Mouse (Mus musculus): ENCODE measurements around the gene Hoxa6. TPM values are rescaled to one million over a fixed set of nuclear protein-coding genes. Genes with fewer than 3 reads are reported as not detected.

Hoxa6 gene
- total and polyA plus RNA-seq, 3 experiments = not detected

DNA sequence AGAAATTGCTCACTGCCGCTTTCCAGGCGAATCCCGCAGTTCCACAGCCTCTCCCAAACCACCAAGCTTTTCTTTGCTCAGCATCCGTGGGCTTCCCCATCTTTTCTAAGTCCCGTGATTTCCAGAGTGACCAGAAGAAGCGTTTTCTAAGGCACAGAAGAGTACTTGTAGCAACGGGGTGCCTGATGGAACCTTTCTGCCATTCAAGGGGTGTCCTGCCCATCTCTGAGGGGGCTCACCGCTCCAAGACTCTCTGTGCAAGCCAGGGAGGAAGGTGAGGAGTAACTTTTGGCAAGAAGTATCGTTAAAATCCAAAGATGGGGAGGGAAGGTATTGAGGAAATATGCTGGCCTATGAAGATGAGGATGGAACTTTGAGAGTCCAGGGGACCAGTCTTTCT, 30.7 kb downstream of the Hoxa6 start:
- Histone ChIP-seq H3K4me1 (ENCODE audit: control insufficient read depth in 1 of 2, insufficient read depth in 2 of 2, low read length in 2 of 2) (no peaks in the 10 kb centered on the region), H3K27ac (ENCODE audit: control insufficient read depth, low read depth, low read length) (no peak overlapping the region), H3K4me3 (ENCODE audit: control insufficient read depth in 1 of 2, insufficient read depth in 1 of 2, low read depth in 2 of 2, low read length in 2 of 2) (no peak overlapping the region), H3K27me3 (ENCODE audit: control insufficient read depth in 1 of 2, insufficient read depth in 2 of 2, low read length in 2 of 2) (no peaks in the 10 kb centered on the region), H3K9me3 (replicated peaks; ENCODE audit: insufficient read depth, low read length) (no peaks in the 10 kb centered on the region), H3K79me2 (ENCODE audit: control insufficient read depth, insufficient read depth, low read length, poor library complexity) (no peaks in the 10 kb centered on the region), H3K9ac (ENCODE audit: control insufficient read depth, low read depth, low read length, poor library complexity, severe bottlenecking) (no peak overlapping the region), H3K36me3 (ENCODE audit: control insufficient read depth in 1 of 2, insufficient read depth in 2 of 2, low read length in 2 of 2) (no peaks in the 10 kb centered on the region)
- DNase-seq (ENCODE audit: low read depth, low spot score) = no peak
- no peak for TF ChIP-seq ZKSCAN1 (IDR thresholded peaks at IDR 0.05; ENCODE audit: low read depth, low read length)
- TF ChIP-seq EP300 (IDR thresholded peaks at IDR 0.05; ENCODE audit: low read depth in 1 of 2, low read length in 2 of 2) = no peak
- no peak for TF ChIP-seq CHD2 (IDR thresholded peaks at IDR 0.05; ENCODE audit: low read length)
- TF ChIP-seq USF2 (IDR thresholded peaks at IDR 0.05; ENCODE audit: borderline replicate concordance in 1 of 2, insufficient read depth in 1 of 2, low read depth in 1 of 2, low read length in 2 of 2) = no peak
- TF ChIP-seq MAZ (IDR thresholded peaks at IDR 0.05; ENCODE audit: low read depth, low read length) = no peak
- TF ChIP-seq TAL1 (IDR thresholded peaks at IDR 0.05; ENCODE audit: low read length) = no peak
- TF ChIP-seq ETS1 (IDR thresholded peaks at IDR 0.05; ENCODE audit: low read depth, low read length) = no peak
- TF ChIP-seq KAT2A (conservative IDR thresholded peaks at IDR 0.05; ENCODE audit: low read depth, low read length) = no peak
- TF ChIP-seq NELFE (IDR thresholded peaks at IDR 0.05; ENCODE audit: low read depth, low read length) = no peak
- TF ChIP-seq UBTF (IDR thresholded peaks at IDR 0.05; ENCODE audit: borderline replicate concordance, insufficient read depth, low read depth, low read length) = no peak

DNA sequence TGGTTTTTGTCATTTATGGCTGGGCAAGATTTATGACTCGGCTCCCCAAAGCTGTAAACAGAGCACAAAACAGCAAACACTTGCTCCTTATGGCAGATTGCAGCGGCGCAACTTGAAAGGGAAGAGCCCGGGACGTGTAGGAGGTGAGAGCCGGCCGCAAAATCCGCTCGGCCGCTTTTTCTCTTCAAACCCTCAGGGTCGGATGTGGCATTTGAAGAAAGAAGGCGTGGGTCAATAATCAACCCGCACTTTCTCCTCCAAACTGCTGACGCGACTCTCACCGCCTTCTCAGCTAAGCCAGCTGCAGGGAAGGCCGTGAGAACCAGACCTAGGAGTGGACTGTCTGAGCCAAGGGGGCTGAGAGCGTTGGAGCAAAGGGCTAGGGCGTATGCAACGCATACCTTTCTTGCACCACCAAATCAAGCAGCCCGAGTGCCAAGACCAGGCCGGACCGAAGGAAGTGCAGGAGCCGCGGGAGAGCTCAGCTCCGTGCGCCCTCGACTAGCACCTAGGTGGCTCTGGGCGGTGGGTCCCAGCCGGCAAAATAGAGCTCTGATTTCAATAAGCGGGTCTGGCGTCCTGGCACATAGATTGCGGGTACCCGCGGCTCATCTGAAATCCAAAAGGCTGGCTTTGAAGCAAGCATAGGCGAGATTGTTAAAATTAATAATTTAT, 31.3 kb downstream of the Hoxa6 start, which contains the start of gene 5730596B20Rik:
Gene 5730596B20Rik (plus strand): TSS at position 438 of the 675 bp plus-strand sequence.
- Histone ChIP-seq H3K27me3 (ENCODE audit: control insufficient read depth in 1 of 2, insufficient read depth in 2 of 2, low read length in 2 of 2) (no peaks in the 10 kb centered on the region), H3K9me3 (replicated peaks; ENCODE audit: insufficient read depth, low read length) (no peaks in the 10 kb centered on the region), H3K4me1 (ENCODE audit: control insufficient read depth in 1 of 2, insufficient read depth in 2 of 2, low read length in 2 of 2) (no peaks in the 10 kb centered on the region), H3K9ac (ENCODE audit: control insufficient read depth, low read depth, low read length, poor library complexity, severe bottlenecking) (no peak within 1 kb of the TSS), H3K36me3 (ENCODE audit: control insufficient read depth in 1 of 2, insufficient read depth in 2 of 2, low read length in 2 of 2) (no peaks in the 10 kb centered on the region), H3K4me3 (ENCODE audit: control insufficient read depth in 1 of 2, insufficient read depth in 1 of 2, low read depth in 2 of 2, low read length in 2 of 2) (no peak within 1 kb of the TSS), H3K79me2 (ENCODE audit: control insufficient read depth, insufficient read depth, low read length, poor library complexity) (no peaks in the 10 kb centered on the region), H3K27ac (ENCODE audit: control insufficient read depth, low read depth, low read length) (no peak within 1 kb of the TSS)
- TF ChIP-seq MYC (IDR thresholded peaks at IDR 0.05; ENCODE audit: low read depth, low read length) (no peak), MAZ (IDR thresholded peaks at IDR 0.05; ENCODE audit: low read depth, low read length) (no peak), TAL1 (IDR thresholded peaks at IDR 0.05; ENCODE audit: low read length) (no peak), MAX (IDR thresholded peaks at IDR 0.05; ENCODE audit: low read length) (no peak), GABPA (IDR thresholded peaks at IDR 0.05; ENCODE audit: low read depth, low read length) (no peak), POLR2AphosphoS5 (IDR thresholded peaks at IDR 0.05; ENCODE audit: borderline replicate concordance, low read depth, low read length) (no peak), MAFK (IDR thresholded peaks at IDR 0.05; ENCODE audit: borderline replicate concordance, low read depth, low read length) (no peak), ZNF384 (IDR thresholded peaks at IDR 0.05; ENCODE audit: low read depth, low read length) (no peak), NRF1 (IDR thresholded peaks at IDR 0.05; ENCODE audit: insufficient read depth, low read depth, low read length, poor library complexity, severe bottlenecking) (no peak), SMC3 (IDR thresholded peaks at IDR 0.05; ENCODE audit: low read depth, low read length) (no peak), ETS1 (IDR thresholded peaks at IDR 0.05; ENCODE audit: low read depth, low read length) (no peak), ZC3H11A (IDR thresholded peaks at IDR 0.05; ENCODE audit: low read depth, low read length) (no peak), BHLHE40 (IDR thresholded peaks at IDR 0.05; ENCODE audit: borderline replicate concordance, low read depth, low read length) (no peak), KAT2A (conservative IDR thresholded peaks at IDR 0.05; ENCODE audit: low read depth, low read length) (no peak), JUND (IDR thresholded peaks at IDR 0.05; ENCODE audit: low read depth, low read length) (no peak), ZMIZ1 (IDR thresholded peaks at IDR 0.05; ENCODE audit: low read depth, low read length) (no peak), CTCF (IDR thresholded peaks at IDR 0.05 in 2 of 3, conservative IDR thresholded peaks at IDR 0.05 in 1 of 3; ENCODE audit: control insufficient read depth in 1 of 3, insufficient read depth in 1 of 3, low read depth in 2 of 3, low read length in 3 of 3, poor library complexity in 1 of 3, severe bottlenecking in 1 of 3) (no peak)
- no peak for DNase-seq (ENCODE audit: low read depth, low spot score)

Data from MEL (cell line).